Mouse (Mus musculus): ENCODE results near the gene Dchs1. TPM values are rescaled to one million over a fixed set of nuclear protein-coding genes. Genes with fewer than 3 reads are reported as not detected.

The Dchs1 gene
- total and polyA plus RNA-seq, 2 experiments from 2014 or later: 7.5 to 105 TPM

DNA sequence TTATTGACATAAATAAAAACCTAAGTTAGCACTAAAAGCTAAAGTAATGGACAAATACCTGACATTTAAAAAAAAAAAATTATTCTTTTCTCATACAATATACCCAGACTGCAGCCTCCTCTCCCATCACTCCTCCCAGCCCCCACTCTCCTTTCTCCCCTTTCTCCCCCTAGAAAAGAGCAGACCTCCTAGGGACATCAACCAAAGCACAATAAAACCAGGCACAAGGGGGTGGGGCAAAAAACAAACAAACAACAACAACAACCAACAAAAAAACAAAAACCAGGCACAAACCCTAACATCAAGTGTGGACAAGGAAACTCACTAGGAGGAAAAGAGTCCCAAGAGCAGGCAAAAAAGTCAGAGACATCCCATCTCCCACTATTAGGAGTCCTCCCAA lies 24.1 kb upstream of the Dchs1 start:
- no peak overlapping the region for H3K27ac ChIP-seq (ENCODE audit: low read depth, low read length)
- no peaks in the 10 kb centered on the region for H3K27me3 ChIP-seq (ENCODE audit: insufficient read depth, low read length)
- H3K4me3 ChIP-seq (ENCODE audit: low read depth, low read length): no peak overlapping the region

GRCm38 (mm10) chr7:105810877-105811489 lies 23.5 kb upstream of the Dchs1 start, which contains the start of gene Mrpl17:
Gene Mrpl17 (minus strand): TSS chr7:105811099.
- no peaks in the 10 kb centered on the region for H3K9me3 ChIP-seq (ENCODE audit: low read length)
- TF ChIP-seq CTCF (IDR thresholded peaks at IDR 0.05): peak; percentile 95
- H3K9ac ChIP-seq (replicated peaks; ENCODE audit: low read length, poor library complexity, severe bottlenecking): peak within 1 kb of the TSS; percentile 83
- H3K4me2 ChIP-seq (ENCODE audit: low read depth, low read length, poor library complexity, severe bottlenecking): peak within 1 kb of the TSS; percentile 71
- H3K36me3 ChIP-seq (ENCODE audit: insufficient read depth, low read length): peaks cover 4% of the 10 kb centered on the region; the same call in 1 of the 2 replicates
- peak; percentile 99 for DNase-seq (ENCODE audit: low spot score)
- under 1% methylated on average over 45 of the region's 52 CpGs for WGBS
- peak within 1 kb of the TSS; percentile 86 for H3K27ac ChIP-seq (ENCODE audit: low read depth, low read length)
- H3K4me3 ChIP-seq (ENCODE audit: low read depth, low read length): peak within 1 kb of the TSS; percentile 80
- peaks cover 6% of the 10 kb centered on the region for H3K4me1 ChIP-seq (ENCODE audit: insufficient read depth, low read length)
- H3K27me3 ChIP-seq (ENCODE audit: insufficient read depth, low read length): no peaks in the 10 kb centered on the region
- peak; percentile 98 for ATAC-seq (ENCODE audit: low FRiP score)

More for the DNA sequence above, 24.1 kb upstream of the Dchs1 start:
- Histone ChIP-seq H3K4me2 (ENCODE audit: low read depth, low read length, poor library complexity, severe bottlenecking) (no peak overlapping the region), H3K9ac (replicated peaks; ENCODE audit: low read length, poor library complexity, severe bottlenecking) (no peak overlapping the region), H3K36me3 (ENCODE audit: insufficient read depth, low read length) (peaks cover 4% of the 10 kb centered on the region; the same call in 1 of the 2 replicates), H3K4me1 (ENCODE audit: insufficient read depth, low read length) (peaks cover 6% of the 10 kb centered on the region), H3K9me3 (ENCODE audit: low read length) (no peaks in the 10 kb centered on the region)
- ATAC-seq (ENCODE audit: low FRiP score): peak; percentile 2; the same call in 1 of the 2 replicates
- DNase-seq (ENCODE audit: low spot score): no peak
- TF ChIP-seq CTCF (IDR thresholded peaks at IDR 0.05): no peak

DNA sequence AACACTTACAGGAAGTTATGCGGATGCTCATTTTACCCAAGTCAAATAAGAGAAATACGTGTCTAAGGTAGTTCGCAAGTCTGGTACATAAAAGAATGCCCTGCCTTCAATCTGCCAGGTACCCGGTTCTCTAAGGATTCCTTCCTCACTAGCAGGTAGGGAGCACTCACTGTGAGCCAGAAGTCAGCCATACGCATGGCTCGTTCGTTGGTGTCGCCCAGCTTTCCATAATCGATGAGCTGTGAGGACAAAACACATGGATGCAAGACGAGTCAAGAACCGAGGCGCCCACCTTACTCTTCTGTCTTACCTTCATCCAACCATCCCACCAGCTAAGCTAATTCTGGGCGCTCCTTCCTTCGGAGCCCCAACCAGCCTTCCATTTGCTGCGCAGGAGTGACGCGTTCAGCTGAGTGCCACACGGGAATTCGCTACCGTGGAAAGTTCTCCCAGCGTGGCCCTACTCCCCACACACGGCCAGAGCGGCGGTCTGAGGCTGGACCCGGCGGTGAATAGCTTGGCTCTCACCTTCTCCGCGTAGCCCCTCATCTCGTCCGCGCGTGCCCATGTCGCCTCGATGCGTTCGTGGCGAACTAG lies 22.9 kb upstream of the Dchs1 start:
- 5% methylated on average over 37 of the region's 37 CpGs for WGBS

DNA sequence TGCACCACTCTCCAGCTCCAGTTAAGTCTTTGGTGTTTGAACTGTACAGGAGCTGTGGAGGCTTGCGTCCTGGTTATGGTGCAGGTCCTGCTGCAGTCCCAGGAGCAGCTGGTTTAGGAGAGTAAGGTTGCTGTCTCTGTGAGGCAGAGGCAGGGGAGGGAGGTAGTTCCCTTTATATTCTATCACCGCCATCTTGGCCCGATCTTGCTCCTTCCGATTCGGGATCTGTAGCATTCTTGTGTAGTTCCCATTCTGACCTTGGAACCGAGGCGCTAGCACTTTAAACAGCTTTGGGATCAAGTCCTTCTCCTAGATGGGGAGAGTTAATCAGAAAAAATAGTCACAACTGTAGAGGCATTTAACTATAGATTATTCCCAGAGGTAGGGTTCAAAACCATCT lies 22.4 kb upstream of the Dchs1 start:
- peak overlapping the region; percentile 80 for H3K4me3 ChIP-seq (ENCODE audit: low read depth, low read length)
- no peak for ATAC-seq (ENCODE audit: low FRiP score)
- no peaks in the 10 kb centered on the region for H3K27me3 ChIP-seq (ENCODE audit: insufficient read depth, low read length)
- peak overlapping the region; percentile 71 for H3K4me2 ChIP-seq (ENCODE audit: low read depth, low read length, poor library complexity, severe bottlenecking)
- peak overlapping the region; percentile 86; the same call in 1 of the 2 replicates for H3K27ac ChIP-seq (ENCODE audit: low read depth, low read length)
- WGBS: 83% methylated on average over 7 of the region's 7 CpGs
- H3K9me3 ChIP-seq (ENCODE audit: low read length): no peaks in the 10 kb centered on the region
- H3K9ac ChIP-seq (replicated peaks; ENCODE audit: low read length, poor library complexity, severe bottlenecking): peak overlapping the region; percentile 83
- peaks cover 4% of the 10 kb centered on the region; the same call in 1 of the 2 replicates for H3K36me3 ChIP-seq (ENCODE audit: insufficient read depth, low read length)
- H3K4me1 ChIP-seq (ENCODE audit: insufficient read depth, low read length): peaks cover 6% of the 10 kb centered on the region
- no peak for TF ChIP-seq CTCF (IDR thresholded peaks at IDR 0.05)
- no peak for DNase-seq (ENCODE audit: low spot score)

More for the DNA sequence above, 22.9 kb upstream of the Dchs1 start:
- H3K27ac ChIP-seq (ENCODE audit: low read depth, low read length): peak overlapping the region; percentile 86
- H3K4me3 ChIP-seq (ENCODE audit: low read depth, low read length): peak overlapping the region; percentile 80
- ATAC-seq (ENCODE audit: low FRiP score) (peak; percentile 72), DNase-seq (ENCODE audit: low spot score) (peak; percentile 44)
- H3K36me3 ChIP-seq (ENCODE audit: insufficient read depth, low read length): peaks cover 4% of the 10 kb centered on the region; the same call in 1 of the 2 replicates
- no peak for TF ChIP-seq CTCF (IDR thresholded peaks at IDR 0.05)
- no peaks in the 10 kb centered on the region for H3K27me3 ChIP-seq (ENCODE audit: insufficient read depth, low read length)
- peak overlapping the region; percentile 83 for H3K9ac ChIP-seq (replicated peaks; ENCODE audit: low read length, poor library complexity, severe bottlenecking)
- peaks cover 6% of the 10 kb centered on the region for H3K4me1 ChIP-seq (ENCODE audit: insufficient read depth, low read length)
- H3K9me3 ChIP-seq (ENCODE audit: low read length): no peaks in the 10 kb centered on the region
- H3K4me2 ChIP-seq (ENCODE audit: low read depth, low read length, poor library complexity, severe bottlenecking): peak overlapping the region; percentile 71

DNA sequence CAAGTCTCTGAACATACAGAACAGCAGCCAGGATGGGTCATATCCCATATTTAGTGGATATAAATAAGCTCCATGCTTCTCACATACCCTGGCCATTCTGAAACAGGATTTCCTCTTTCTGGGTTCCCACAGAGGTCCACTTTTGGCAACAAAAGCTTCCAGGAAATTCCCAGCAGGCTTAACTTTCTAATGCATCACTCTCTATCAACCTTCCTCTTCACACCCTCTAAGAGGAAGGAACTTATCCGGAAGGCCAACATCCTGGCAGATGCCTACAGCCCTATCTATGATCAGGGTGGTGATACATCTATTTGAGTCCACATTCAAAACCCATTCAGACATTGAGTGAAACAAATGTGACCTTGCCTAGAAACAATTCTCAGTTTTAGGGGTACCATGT lies 20.9 kb upstream of the Dchs1 start:
- Histone ChIP-seq H3K9me3 (ENCODE audit: low read length) (no peaks in the 10 kb centered on the region), H3K27me3 (ENCODE audit: insufficient read depth, low read length) (no peaks in the 10 kb centered on the region), H3K36me3 (ENCODE audit: insufficient read depth, low read length) (peaks cover 4% of the 10 kb centered on the region; the same call in 1 of the 2 replicates), H3K4me2 (ENCODE audit: low read depth, low read length, poor library complexity, severe bottlenecking) (no peak overlapping the region), H3K9ac (replicated peaks; ENCODE audit: low read length, poor library complexity, severe bottlenecking) (no peak overlapping the region), H3K4me3 (ENCODE audit: low read depth, low read length) (no peak overlapping the region), H3K4me1 (ENCODE audit: insufficient read depth, low read length) (peaks cover 6% of the 10 kb centered on the region), H3K27ac (ENCODE audit: low read depth, low read length) (no peak overlapping the region)
- DNase-seq (ENCODE audit: low spot score) (no peak), ATAC-seq (ENCODE audit: low FRiP score) (no peak)
- no peak for TF ChIP-seq CTCF (IDR thresholded peaks at IDR 0.05)
- 90% methylated on average over 1 of the region's 1 CpGs for WGBS

DNA sequence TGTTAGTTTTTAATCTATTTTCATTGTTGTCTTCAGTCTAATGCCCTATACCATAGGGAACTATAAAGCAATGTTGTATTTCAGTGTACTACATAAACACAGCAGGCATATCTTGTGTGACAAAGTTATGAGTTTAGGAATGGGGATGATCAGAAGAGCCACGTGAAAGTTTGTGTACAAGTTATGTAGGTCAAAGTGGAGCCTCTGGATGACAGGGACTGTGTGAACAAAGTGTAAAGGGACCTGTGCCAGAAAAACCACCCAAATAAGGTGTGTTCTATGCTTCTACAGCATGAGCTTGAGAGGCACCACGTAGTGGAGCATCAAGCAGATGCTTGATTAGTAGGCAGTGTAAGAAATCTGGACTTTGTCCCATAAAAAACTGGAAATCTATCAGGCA lies 19.3 kb upstream of the Dchs1 start:
- no peak for TF ChIP-seq CTCF (IDR thresholded peaks at IDR 0.05)
- H3K4me3 ChIP-seq (ENCODE audit: low read depth, low read length): no peak overlapping the region
- no peak for DNase-seq (ENCODE audit: low spot score)
- H3K4me2 ChIP-seq (ENCODE audit: low read depth, low read length, poor library complexity, severe bottlenecking): no peak overlapping the region
- WGBS: 79% methylated on average over 2 of the region's 2 CpGs
- no peak overlapping the region for H3K9ac ChIP-seq (replicated peaks; ENCODE audit: low read length, poor library complexity, severe bottlenecking)
- H3K36me3 ChIP-seq (ENCODE audit: insufficient read depth, low read length): peaks cover 4% of the 10 kb centered on the region; the same call in 1 of the 2 replicates
- ATAC-seq (ENCODE audit: low FRiP score): no peak
- no peak overlapping the region for H3K27ac ChIP-seq (ENCODE audit: low read depth, low read length)
- no peaks in the 10 kb centered on the region for H3K9me3 ChIP-seq (ENCODE audit: low read length)
- H3K27me3 ChIP-seq (ENCODE audit: insufficient read depth, low read length): no peaks in the 10 kb centered on the region
- peaks cover 6% of the 10 kb centered on the region for H3K4me1 ChIP-seq (ENCODE audit: insufficient read depth, low read length)

Measured in midbrain, postnatal 0 days (tissue).